Mouse (Mus musculus) natural killer cell, adult 2 months (primary cell): ENCODE measurements at regions not wholly inside any gene's neighbourhood (a gene's known extent, or its start where the extent isn't known, plus 50 kb on each side); places are given as distances from the start of the nearest gene placed in this dataset.

Experiments used
- DNase-seq, 2 experiments: peaks; one replicate each; pipeline ENCODE4 v3.0.0; 2022; ENCODE audit warnings: low spot score in 2 of 2

GRCm38 (mm10) chr11:64369516-64369915 lies 65.6 kb upstream of the Hs3st3a1 start:
- no peak for DNase-seq

GRCm38 (mm10) chr11:64335456-64335855 lies 99.7 kb upstream of the Hs3st3a1 start:
- DNase-seq, result no peak

- no peak for DNase-seq
These were observed 102.7 kb upstream of the Hs3st3a1 start for GRCm38 (mm10) chr11:64332406-64332805.

- no peak for DNase-seq
These were observed 103.3 kb upstream of the Hs3st3a1 start for GRCm38 (mm10) chr11:64331811-64332210.

- DNase-seq, result no peak
These were observed 106.0 kb upstream of the Hs3st3a1 start for GRCm38 (mm10) chr11:64329129-64329528.

- DNase-seq, result no peak
These were observed 107.4 kb upstream of the Hs3st3a1 start for GRCm38 (mm10) chr11:64327771-64328170.

GRCm38 (mm10) chr11:64326646-64327045 lies 108.5 kb upstream of the Hs3st3a1 start:
- DNase-seq, result no peak

GRCm38 (mm10) chr11:64321900-64322425 lies 113.2 kb upstream of the Hs3st3a1 start:
- DNase-seq, result no peak

GRCm38 (mm10) chr11:64317458-64317857 lies 117.7 kb upstream of the Hs3st3a1 start:
- DNase-seq, result no peak

- DNase-seq, result no peak
These were observed 120.1 kb upstream of the Hs3st3a1 start for GRCm38 (mm10) chr11:64314997-64315396.

- DNase-seq, result no peak
These were observed 121.9 kb upstream of the Hs3st3a1 start for GRCm38 (mm10) chr11:64313241-64313640.

- no peak for DNase-seq
These were observed 125.3 kb upstream of the Hs3st3a1 start for GRCm38 (mm10) chr11:64309881-64310280.

GRCm38 (mm10) chr11:64297825-64298224 lies 137.3 kb upstream of the Hs3st3a1 start:
- no peak for DNase-seq

- DNase-seq, result no peak
These were observed 146.9 kb upstream of the Hs3st3a1 start for GRCm38 (mm10) chr11:64288236-64288635.

- DNase-seq, result no peak
These were observed 147.6 kb upstream of the Hs3st3a1 start for GRCm38 (mm10) chr11:64287499-64287898.

- DNase-seq, result no peak
These were observed 153.4 kb upstream of the Hs3st3a1 start for GRCm38 (mm10) chr11:64281781-64282180.

GRCm38 (mm10) chr11:64278259-64279003 lies 156.7 kb upstream of the Hs3st3a1 start:
- DNase-seq, result no peak

GRCm38 (mm10) chr11:64273726-64274125 lies 161.4 kb upstream of the Hs3st3a1 start:
- no peak for DNase-seq

- DNase-seq, result no peak
These were observed 161.9 kb upstream of the Hs3st3a1 start for GRCm38 (mm10) chr11:64273214-64273613.

GRCm38 (mm10) chr11:64268121-64268520 lies 167.0 kb upstream of the Hs3st3a1 start:
- DNase-seq, result no peak

GRCm38 (mm10) chr11:64267547-64267946 lies 167.6 kb upstream of the Hs3st3a1 start:
- DNase-seq, result no peak

GRCm38 (mm10) chr11:64253517-64254385 lies 174.5 kb upstream of the Cox10 start:
- DNase-seq, result no peak

- no peak for DNase-seq
These were observed 157.6 kb upstream of the Cox10 start for GRCm38 (mm10) chr11:64236873-64237272.
